Mouse (Mus musculus) skeletal muscle tissue, postnatal 0 days (tissue): ENCODE data around the gene Olfr1380. TPM values are rescaled to one million over a fixed set of nuclear protein-coding genes. Genes with fewer than 3 reads are reported as not detected.

Experiments
- polyA plus RNA-seq: library from polyadenylated mRNA; unstranded; fragments of >200 nt; fragmentation: Nextera tagmentation; extraction: Ambion mirVana; gene quantifications from 2 replicates; pipeline ENCODE4 v1.2.1, GENCODE M21; 2015

The Olfr1380 gene
- not detected in 2 replicates for polyA plus RNA-seq

DNA sequence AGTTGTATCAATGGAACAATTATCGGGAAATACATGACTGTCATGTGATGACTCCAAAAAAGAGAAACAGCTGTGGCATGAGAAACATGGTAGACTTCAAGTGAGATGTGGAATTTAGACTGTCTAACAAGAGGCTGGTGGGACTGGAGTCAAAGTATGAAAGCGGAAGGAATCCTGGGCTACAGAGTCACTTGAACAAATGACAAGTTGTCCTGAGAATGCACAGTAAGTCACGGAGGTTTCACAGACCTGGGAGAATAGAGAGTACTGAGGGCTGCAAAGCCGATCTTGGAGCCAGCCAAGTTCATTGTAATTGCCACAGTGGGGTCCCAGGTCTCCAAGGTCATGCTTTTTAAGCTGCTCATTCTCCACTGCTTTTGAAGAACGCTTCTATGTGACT lies at the start of gene Olfr1380:
Gene Olfr1380, plus strand, starts transcription at position 301 of the 400 bp plus-strand sequence.

DNA sequence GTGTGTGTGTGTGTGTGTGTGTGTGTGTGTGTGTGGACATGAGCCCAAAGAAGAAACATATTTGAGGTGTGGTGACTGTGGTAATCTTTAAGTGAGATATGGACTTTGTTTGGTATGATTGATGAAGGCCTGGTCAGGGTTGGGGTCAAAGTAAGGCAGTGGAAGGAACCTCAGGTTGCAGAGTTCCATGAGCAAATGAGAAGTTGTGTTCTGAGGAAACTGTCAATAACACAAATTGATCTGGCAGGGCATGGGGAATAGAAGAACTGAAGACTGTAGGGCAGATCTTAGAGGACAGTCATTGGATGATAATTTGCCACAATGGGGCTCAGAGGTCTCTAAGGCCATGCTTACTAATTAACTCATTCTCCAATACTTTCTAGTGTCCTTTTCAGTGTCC lies 37.3 kb upstream of the Olfr1380 start, which contains the start of gene Olfr1383:
Gene Olfr1383, plus strand, starts transcription at position 301 of the 400 bp plus-strand sequence.

DNA sequence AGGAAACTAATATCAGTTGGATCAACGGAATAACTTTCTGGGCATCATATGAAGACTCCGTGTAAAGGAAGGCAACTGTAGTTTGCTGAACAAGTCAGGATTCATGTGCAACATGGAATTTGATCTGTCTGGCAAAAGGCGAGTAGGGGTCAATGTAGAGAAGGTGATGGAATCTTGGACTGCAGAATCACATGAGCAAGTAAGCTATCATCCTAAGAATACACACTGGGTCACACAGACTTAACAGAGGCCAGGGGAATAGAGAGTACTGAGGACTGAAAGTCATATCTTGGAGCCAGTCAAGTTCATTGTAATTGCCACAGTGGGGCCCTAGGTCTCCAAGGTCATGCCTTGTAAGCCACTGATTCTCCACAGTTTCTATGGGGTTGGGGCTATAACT lies 28.7 kb upstream of the Olfr1380 start, which contains the start of gene Olfr1382:
Gene Olfr1382, plus strand, starts transcription at position 301 of the 400 bp plus-strand sequence.

DNA sequence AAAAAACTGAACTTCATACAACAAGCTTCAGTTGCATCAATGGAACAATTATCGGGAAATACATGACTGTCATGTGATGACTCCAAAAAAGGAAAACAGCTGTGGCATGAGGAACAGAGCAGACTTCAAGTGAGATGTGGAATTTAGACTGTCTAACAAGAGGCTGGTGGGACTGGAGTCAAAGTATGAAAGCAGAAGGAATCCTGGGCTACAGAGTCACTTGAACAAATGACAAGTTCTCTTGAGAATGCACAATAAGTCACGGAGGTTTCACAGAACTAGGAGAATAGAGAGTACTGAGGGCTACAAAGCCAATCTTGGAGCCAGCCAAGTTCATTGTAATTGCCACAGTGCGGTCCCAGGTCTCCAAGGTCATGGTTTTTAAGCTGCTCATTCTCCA lies 13.5 kb upstream of the Olfr1380 start, which contains the start of gene Olfr1381:
Gene Olfr1381, plus strand, starts transcription at position 301 of the 400 bp plus-strand sequence.

DNA sequence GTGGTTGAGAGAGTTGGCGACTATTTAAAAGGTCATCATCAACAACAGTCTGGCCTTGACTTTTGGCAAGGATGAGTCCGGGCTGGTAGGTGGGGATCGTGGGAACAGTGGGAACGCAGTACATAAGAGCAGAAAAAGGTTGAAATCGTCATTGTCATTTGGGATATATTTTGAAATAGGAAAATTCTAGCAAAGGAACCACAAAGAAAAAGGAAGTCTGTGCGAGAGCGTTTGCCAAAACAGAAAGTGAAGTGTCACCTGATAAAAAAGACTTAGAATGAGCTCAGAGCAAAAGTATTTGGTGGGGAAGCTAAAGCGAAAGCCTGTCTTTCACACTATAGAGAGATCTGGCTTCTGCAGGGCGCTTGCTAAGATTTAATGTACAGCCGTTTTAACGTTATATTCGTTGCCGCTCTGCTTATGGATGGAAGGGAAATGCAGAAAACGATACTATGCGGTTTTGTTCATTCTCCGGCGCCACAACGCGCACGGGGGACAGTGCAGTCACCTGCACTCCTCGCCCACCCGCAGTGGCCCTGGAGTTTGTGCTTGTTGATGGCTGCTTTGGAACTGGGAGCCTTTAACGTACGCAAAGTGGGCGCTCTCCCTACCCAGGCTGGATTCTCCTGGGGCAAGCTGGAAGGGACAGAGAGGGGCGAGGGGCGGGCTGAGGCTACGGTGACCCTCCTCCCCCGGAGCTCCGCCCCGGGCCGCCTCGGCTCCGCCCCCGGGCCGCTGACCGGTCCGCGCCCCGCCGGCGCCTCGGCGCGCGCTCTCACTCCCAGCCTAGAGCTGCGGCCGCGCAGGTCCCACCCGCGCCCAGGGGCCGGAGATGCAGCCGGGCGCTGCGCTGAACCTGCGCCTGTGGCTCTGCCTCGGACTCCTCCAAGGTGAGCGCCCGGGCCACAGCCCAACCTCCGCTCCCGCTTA lies 52.5 kb downstream of the Olfr1380 start, which contains the start of gene Flt4:
Gene Flt4, plus strand, starts transcription at position 326 of the 930 bp plus-strand sequence.

Other genes with a start within 250 kb of the Olfr1380 start
- gene Olfr1391, start 234.1 kb upstream of the Olfr1380 start, polyA plus RNA-seq, result not detected in 2 replicates
- not detected in 2 replicates for gene Olfr1390, start 221.7 kb upstream of the Olfr1380 start, polyA plus RNA-seq
- gene Olfr1389, start 133.8 kb upstream of the Olfr1380 start, polyA plus RNA-seq, result not detected in 2 replicates
- not detected in 2 replicates for gene Olfr1388, start 120.3 kb upstream of the Olfr1380 start, polyA plus RNA-seq
- not detected in 2 replicates for gene Olfr1387, start 101.5 kb upstream of the Olfr1380 start, polyA plus RNA-seq
- gene Olfr1386, start 91.8 kb upstream of the Olfr1380 start, polyA plus RNA-seq, result not detected in 2 replicates
- gene Olfr1385, start 67.8 kb upstream of the Olfr1380 start, polyA plus RNA-seq, result not detected in 2 replicates
- gene Olfr1384, start 50.2 kb upstream of the Olfr1380 start, polyA plus RNA-seq, result not detected in 2 replicates
- gene Olfr1383, start 37.2 kb upstream of the Olfr1380 start, polyA plus RNA-seq, result not detected in 2 replicates
- gene Olfr1382, start 28.6 kb upstream of the Olfr1380 start, polyA plus RNA-seq, result not detected in 2 replicates
- not detected in 2 replicates for gene Olfr1381, start 13.4 kb upstream of the Olfr1380 start, polyA plus RNA-seq
- gene Flt4, start 52.4 kb downstream of the Olfr1380 start, polyA plus RNA-seq, result 1.8 TPM in 2 replicates
- gene Scgb3a1, start 106.7 kb downstream of the Olfr1380 start, polyA plus RNA-seq, result 0.30 TPM in 1 of 2 replicates, not detected in the other
- gene Cnot6, start 155.8 kb downstream of the Olfr1380 start, polyA plus RNA-seq, result 15.1 and 19.8 TPM in 2 replicates
- gene Gfpt2, start 237.3 kb downstream of the Olfr1380 start, polyA plus RNA-seq, result 9.0 and 12.6 TPM in 2 replicates